Mouse (Mus musculus) limb, embryonic 14.5 days (tissue): ENCODE data around the gene Lypd4. TPM values are rescaled to one million over a fixed set of nuclear protein-coding genes. Genes with fewer than 3 reads are reported as not detected.
A peak's percentile ranks its signal among the peaks of the same experiment; 100 is the strongest.

Source experiments
- ATAC-seq: fragments of 200-750 bp; cut with Nextera tagmentation; 2 replicates; pipeline ENCODE4 v1.8.0; 2017; ENCODE audit warnings: low read depth, moderate number of reproducible peaks, moderate TSS enrichment; ENCODE audit not compliant: low FRiP score
- DNase-seq: peaks from one replicate; pipeline ENCODE4 v3.0.0-alpha.2; 2015; ENCODE audit warnings: low spot score
- H3K27ac ChIP-seq: fragments of 300-500 bp; sonication (generic); replicated peaks from 2 replicates; pipeline ENCODE4 v1.5.1; 2014; ENCODE audit warnings: low read depth, mild to moderate bottlenecking, low read length, moderate library complexity, mixed read lengths
- H3K27me3 ChIP-seq: fragments of 300-500 bp; sonication (generic); 2 replicates; pipeline ENCODE4 v1.6.1; 2014; ENCODE audit warnings: low read length, mixed read lengths; ENCODE audit not compliant: control insufficient read depth, insufficient read depth
- H3K36me3 ChIP-seq: fragments of 300-500 bp; sonication (generic); 2 replicates; pipeline ENCODE4 v1.6.1; 2014; ENCODE audit warnings: mild to moderate bottlenecking, low read length, moderate library complexity, mixed read lengths; ENCODE audit not compliant: control insufficient read depth, insufficient read depth
- H3K4me1 ChIP-seq: fragments of 300-500 bp; sonication (generic); 2 replicates; pipeline ENCODE4 v1.6.1; 2014; ENCODE audit warnings: antibody characterized with exemption, low read length, mixed read lengths; ENCODE audit not compliant: control insufficient read depth, insufficient read depth
- H3K4me2 ChIP-seq: fragments of 300-500 bp; sonication (generic); replicated peaks from 2 replicates; pipeline ENCODE4 v1.6.1; 2014; ENCODE audit warnings: low read depth, mild to moderate bottlenecking, low read length, moderate library complexity; ENCODE audit not compliant: severe bottlenecking
- H3K4me3 ChIP-seq: fragments of 300-500 bp; sonication (generic); replicated peaks from 2 replicates; pipeline ENCODE4 v1.5.1; 2014; ENCODE audit warnings: low read length
- H3K9ac ChIP-seq: fragments of 300-500 bp; sonication (generic); 2 replicates; pipeline ENCODE4 v1.6.1; 2014; ENCODE audit warnings: mild to moderate bottlenecking, low read depth, low read length, moderate library complexity; ENCODE audit not compliant: severe bottlenecking
- H3K9me3 ChIP-seq: fragments of 300-500 bp; sonication (generic); 2 replicates; pipeline ENCODE4 v1.6.1; 2016; ENCODE audit warnings: low read length; ENCODE audit not compliant: control insufficient read depth
- POLR2A ChIP-seq: fragments of 200-500 bp; IDR thresholded peaks from 2 replicates; pipeline ENCODE4 v1.8.0; 2012; ENCODE audit warnings: inconsistent platforms, mild to moderate bottlenecking, moderate library complexity, borderline replicate concordance; ENCODE audit not compliant: insufficient read depth, insufficient read length; ENCODE audit errors: extremely low read depth
- WGBS: fragments of 180-500 bp; shearing (Covaris S2); extraction: QIAGEN DNeasy Blood & Tissue Kit; methylation state at CpG from one replicate; pipeline ENCODE4 v1.1.7; 2014; 5-methylcytosine and 5-hydroxymethylcytosine counted together
- polyA plus RNA-seq, 2 experiments: library from polyadenylated mRNA; depleted of rRNA in 1 of 2; stranded (reverse) in 1 of 2; unstranded in 1 of 2; fragments of >200 nt; fragmentation: Nextera tagmentation in 1 of 2; extraction: Ambion mirVana in 1 of 2; gene quantifications; 2 replicates each; pipeline versions ENCODE4 v1.2.1 to v1.2.3; 2012 to 2014

Gene Lypd4
- polyA plus RNA-seq, 2 experiments: not detected

GRCm38 (mm10) chr7:24887096-24887495, 17.4 kb upstream of the Lypd4 start:
- ATAC-seq: no peak
- 0 out of 2 replicates have a peak overlapping the region, but pooled peaks have one; percentile 65 for H3K4me2 ChIP-seq
- H3K4me3 ChIP-seq: peak overlapping the region; percentile 100; the same call in 1 of the 2 replicates
- H3K27ac ChIP-seq: no peak overlapping the region
- H3K4me1 ChIP-seq: peaks cover 16% of the 10 kb centered on the region
- H3K9ac ChIP-seq: 0 out of 2 replicates have a peak overlapping the region, but pooled peaks have one; percentile 100
- H3K36me3 ChIP-seq: peaks cover 59% of the 10 kb centered on the region
- no peak for DNase-seq
- no peaks in the 10 kb centered on the region for H3K9me3 ChIP-seq
- TF ChIP-seq POLR2A: no peak
- 51% methylated on average over 4 of the region's 4 CpGs for WGBS
- H3K27me3 ChIP-seq: no peaks in the 10 kb centered on the region

DNA sequence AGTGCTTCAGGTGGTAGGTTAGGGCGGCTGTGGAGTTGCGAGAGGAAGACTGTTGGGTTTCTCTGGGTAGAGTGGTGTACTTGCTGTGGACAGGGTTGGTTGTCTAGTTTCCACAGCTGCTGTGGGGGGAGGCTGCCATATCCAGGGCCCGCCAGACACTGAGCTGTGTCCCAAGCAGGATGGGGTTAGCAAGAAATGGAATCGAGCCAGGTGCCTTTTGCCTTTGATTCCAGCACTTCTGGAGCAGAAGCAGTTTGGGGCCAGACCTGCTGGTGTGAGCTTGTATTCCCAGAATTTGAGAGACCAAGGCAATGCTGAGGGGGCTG, 16.5 kb upstream of the Lypd4 start:
- H3K9me3 ChIP-seq: no peaks in the 10 kb centered on the region
- DNase-seq: no peak
- H3K27me3 ChIP-seq: no peaks in the 10 kb centered on the region
- H3K27ac ChIP-seq: no peak overlapping the region; the same call in 1 of the 2 replicates
- peaks cover 16% of the 10 kb centered on the region for H3K4me1 ChIP-seq
- peak overlapping the region; percentile 100 for H3K9ac ChIP-seq
- ATAC-seq: no peak
- WGBS: 73% methylated on average over 4 of the region's 4 CpGs
- H3K4me2 ChIP-seq: peak overlapping the region; percentile 65
- peaks cover 58% of the 10 kb centered on the region for H3K36me3 ChIP-seq
- peak overlapping the region; percentile 100 for H3K4me3 ChIP-seq
- no peak for TF ChIP-seq POLR2A

DNA sequence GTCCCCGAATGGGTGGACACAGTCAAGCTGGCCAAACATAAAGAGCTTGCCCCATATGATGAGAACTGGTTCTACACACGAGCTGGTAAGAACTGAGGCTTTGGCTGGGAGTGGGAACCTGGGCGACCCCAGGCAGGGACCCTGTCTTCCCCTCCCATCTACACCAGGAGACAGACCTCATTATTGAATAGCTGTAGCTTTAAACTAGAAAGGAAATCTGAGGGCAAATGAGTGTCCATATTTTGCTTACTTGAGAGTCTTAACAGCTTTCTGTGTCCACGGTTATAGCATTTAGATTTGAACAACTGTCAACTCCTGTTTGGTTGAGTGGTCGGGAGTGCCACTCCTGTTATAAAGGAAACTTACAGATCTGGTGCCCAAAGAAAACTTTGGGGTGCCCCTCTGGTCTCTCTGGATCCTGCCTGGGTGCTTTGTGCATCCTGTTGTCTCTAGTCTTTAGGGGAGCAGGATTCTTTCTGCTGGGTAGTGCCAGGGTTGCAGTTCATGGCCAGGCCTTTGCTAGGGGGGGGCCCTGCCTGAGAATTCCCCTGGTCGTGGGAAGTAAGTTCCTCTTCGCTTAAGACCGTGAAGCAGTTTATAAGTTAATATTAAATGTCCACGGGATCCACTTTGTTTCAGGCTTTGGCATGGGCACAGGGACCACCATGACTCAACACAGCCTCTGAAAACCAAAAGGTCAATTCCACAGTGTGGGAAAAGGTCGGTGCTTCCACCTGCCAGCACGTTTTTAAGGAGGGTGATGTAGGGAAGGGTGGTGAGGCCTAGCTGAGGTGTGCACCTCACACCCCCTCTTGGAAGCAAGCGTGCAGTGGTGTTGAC, 15.9 kb upstream of the Lypd4 start:
- Histone ChIP-seq H3K9me3 (no peaks in the 10 kb centered on the region), H3K9ac (peak overlapping the region; percentile 100), H3K4me2 (peak overlapping the region; percentile 65), H3K27ac (no peak overlapping the region; the same call in 1 of the 2 replicates), H3K4me3 (peak overlapping the region; percentile 100), H3K4me1 (peaks cover 16% of the 10 kb centered on the region), H3K27me3 (no peaks in the 10 kb centered on the region), H3K36me3 (peaks cover 52% of the 10 kb centered on the region)
- no peak for DNase-seq
- no peak for TF ChIP-seq POLR2A
- no peak for ATAC-seq
- WGBS: 38% methylated on average over 12 of the region's 12 CpGs

- Histone ChIP-seq H3K9me3 (no peaks in the 10 kb centered on the region), H3K4me3 (peak overlapping the region; percentile 100), H3K9ac (peak overlapping the region; percentile 100), H3K4me2 (peak overlapping the region; percentile 65), H3K4me1 (peaks cover 16% of the 10 kb centered on the region), H3K36me3 (peaks cover 45% of the 10 kb centered on the region), H3K27ac (peak overlapping the region; percentile 88), H3K27me3 (no peaks in the 10 kb centered on the region)
- WGBS: 2% methylated on average over 46 of the region's 47 CpGs
- no peak for DNase-seq
- TF ChIP-seq POLR2A: no peak
- no peak for ATAC-seq
Measured at GRCm38 (mm10) chr7:24884693-24885291, 15.1 kb upstream of the Lypd4 start.

DNA sequence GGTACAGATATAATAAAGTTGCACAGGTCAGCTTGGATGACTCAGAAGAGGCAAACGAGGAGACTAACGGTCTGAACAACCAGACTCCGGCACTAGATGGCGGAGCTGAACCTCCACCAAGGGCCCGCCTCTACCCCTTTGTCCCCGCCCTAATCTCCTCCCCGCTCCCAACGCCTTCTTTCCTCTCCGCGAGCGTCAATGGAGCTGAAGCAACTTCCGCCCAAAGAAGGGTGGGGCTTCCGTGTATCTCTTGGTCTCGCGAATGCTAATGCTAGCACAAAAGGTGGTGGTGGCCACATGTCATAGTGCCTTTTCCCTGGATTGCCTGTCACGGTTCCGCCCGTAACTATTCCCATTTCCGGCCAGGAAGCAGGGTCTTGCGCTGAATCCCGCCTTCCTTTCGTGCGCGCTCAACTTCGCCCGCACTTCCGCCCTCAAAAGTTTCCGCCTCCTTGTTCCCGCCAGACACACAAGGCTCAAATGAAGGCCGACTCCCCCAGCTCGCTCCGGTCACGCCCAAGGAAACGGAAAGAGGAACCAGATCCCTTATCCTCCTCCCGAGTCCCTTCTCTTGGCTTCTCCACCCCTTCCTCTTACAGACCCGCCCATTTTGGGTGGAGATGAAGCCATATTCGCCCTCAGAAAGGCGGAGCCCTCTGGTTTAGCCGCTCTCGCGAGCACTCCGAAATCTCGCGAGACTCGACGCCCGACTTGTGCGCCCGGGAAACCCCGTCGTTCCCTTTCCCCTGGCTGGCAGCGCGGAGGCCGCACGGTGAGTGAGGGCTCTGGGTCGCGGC, 14.4 kb upstream of the Lypd4 start, which contains the start of gene Rps19:
TSS of gene Rps19 (plus strand) at position 476 of the 797 bp plus-strand sequence.
- H3K27me3 ChIP-seq: no peaks in the 10 kb centered on the region
- peak; percentile 96 for TF ChIP-seq POLR2A
- H3K4me2 ChIP-seq: peak within 1 kb of the TSS; percentile 65
- H3K27ac ChIP-seq: peak within 1 kb of the TSS; percentile 88
- peak; percentile 93 for ATAC-seq
- peak; percentile 99 for DNase-seq
- H3K4me3 ChIP-seq: peak within 1 kb of the TSS; percentile 100
- under 1% methylated on average over 56 of the region's 57 CpGs for WGBS
- no peaks in the 10 kb centered on the region for H3K9me3 ChIP-seq
- peaks cover 16% of the 10 kb centered on the region for H3K4me1 ChIP-seq
- H3K9ac ChIP-seq: peak within 1 kb of the TSS; percentile 100
- peaks cover 38% of the 10 kb centered on the region for H3K36me3 ChIP-seq
